Mouse (Mus musculus) MEL (cell line): ENCODE results near the gene Aspscr1.

Source experiments
- MEF2A ChIP-seq: IDR thresholded peaks from 2 replicates; pipeline ENCODE4 v1.6.1; 2014; ENCODE audit warnings: low read depth, mild to moderate bottlenecking, inconsistent platforms, low read length, improper control_type of control experiment; ENCODE audit not compliant: poor library complexity, insufficient replicate concordance, severe bottlenecking; ENCODE audit errors: extremely low read depth
- TAL1 ChIP-seq: IDR thresholded peaks from 2 replicates; pipeline ENCODE4 v1.6.1; 2012; ENCODE audit warnings: mild to moderate bottlenecking, inconsistent platforms, low read length, moderate library complexity, mixed read lengths

DNA sequence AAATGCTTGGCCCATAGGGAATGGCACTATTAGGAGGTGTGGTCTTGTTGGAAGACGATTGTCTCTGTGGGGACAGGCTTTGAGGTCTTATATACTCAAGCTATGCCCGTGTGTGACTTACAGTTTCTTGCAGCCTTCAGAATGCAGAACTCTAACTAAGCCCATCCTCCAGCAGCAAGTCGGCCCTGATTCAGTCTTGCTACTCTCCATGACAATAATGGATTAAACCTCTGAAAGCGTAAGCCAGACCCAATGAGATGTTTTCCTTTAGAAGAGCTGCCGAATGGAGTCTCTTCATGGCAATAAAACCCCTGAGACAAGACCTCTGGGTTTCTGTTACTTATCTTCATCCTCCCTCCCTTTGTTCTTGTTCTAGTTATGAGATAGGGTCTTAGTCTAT is 38.0 kb upstream of the Aspscr1 start:
- TF ChIP-seq TAL1 (no peak), MEF2A (no peak)
